ENCODE assay signal across 8 mouse cellular contexts in genomic region chr6:122341038-122341810, GRCm38 (mm10). TPM values are rescaled to one million over a fixed set of nuclear protein-coding genes. Genes with fewer than 3 reads are reported as not detected.
A peak's percentile ranks its signal among the peaks of the same experiment; 100 is the strongest.
DNase-seq lines count a peak whose midpoint lies in the region; ATAC-seq and TF ChIP-seq lines count a peak whose summit lies in the region.

No protein-coding gene starts in this region.

- H3K4me2 ChIP-seq in neural tube, embryonic 11.5 days (ENCODE audit: low read depth), result peak overlapping the region; percentile 49
- peak overlapping the region; percentile 74 for H3K4me2 ChIP-seq in forebrain, embryonic 13.5 days
- H3K4me2 ChIP-seq in limb, embryonic 13.5 days (replicated peaks), result peak overlapping the region; percentile 77
- H3K4me2 ChIP-seq in stomach, embryonic 16.5 days (ENCODE audit: low read depth, low read length), result peak overlapping the region; percentile 71

- H3K36me3 ChIP-seq in neural tube, embryonic 11.5 days (ENCODE audit: control insufficient read depth, insufficient read depth, low read length), result no peaks in the 10 kb centered on the region; the same call in 1 of the 2 replicates
- peaks cover 6% of the 10 kb centered on the region for H3K36me3 ChIP-seq in forebrain, embryonic 13.5 days (ENCODE audit: poor library complexity, severe bottlenecking)
- peaks cover 6% of the 10 kb centered on the region for H3K36me3 ChIP-seq in limb, embryonic 13.5 days
- peaks cover 1% of the 10 kb centered on the region; the same call in 1 of the 2 replicates for H3K36me3 ChIP-seq in stomach, embryonic 16.5 days (ENCODE audit: control insufficient read depth, insufficient read depth, low read length)

- no peak for TF ChIP-seq CTCF in gastrocnemius, adult 2 months (IDR thresholded peaks at IDR 0.05)

- DNase-seq in neural tube, embryonic 11.5 days (ENCODE audit: low spot score), result no peak
- DNase-seq in neural tube, embryonic 10.5 days (ENCODE audit: extremely low spot score, low spot score), result no peak
- DNase-seq in gastrocnemius, adult 2 months, result no peak
- no peak for DNase-seq in gastrocnemius, postnatal 4 days (ENCODE audit: low spot score in 2 of 2)

- 0 out of 2 replicates have a peak overlapping the region, but pooled peaks have one; percentile 18 for H3K9ac ChIP-seq in neural tube, embryonic 11.5 days (ENCODE audit: low read length)
- peak overlapping the region; percentile 84; the same call in 1 of the 2 replicates for H3K9ac ChIP-seq in forebrain, embryonic 13.5 days
- H3K9ac ChIP-seq in limb, embryonic 13.5 days, result no peak overlapping the region
- no peak overlapping the region for H3K9ac ChIP-seq in stomach, embryonic 16.5 days (ENCODE audit: low read length)

- no peaks in the 10 kb centered on the region for H3K27me3 ChIP-seq in neural tube, embryonic 11.5 days (ENCODE audit: control insufficient read depth, insufficient read depth, low read length)
- H3K27me3 ChIP-seq in forebrain, embryonic 13.5 days, result no peaks in the 10 kb centered on the region
- no peaks in the 10 kb centered on the region for H3K27me3 ChIP-seq in limb, embryonic 13.5 days
- H3K27me3 ChIP-seq in stomach, embryonic 16.5 days (ENCODE audit: control insufficient read depth, insufficient read depth, low read length), result no peaks in the 10 kb centered on the region

- H3K27ac ChIP-seq in neural tube, embryonic 11.5 days (ENCODE audit: low read depth, low read length), result peak overlapping the region; percentile 97
- H3K27ac ChIP-seq in forebrain, embryonic 13.5 days, result peak overlapping the region; percentile 98
- no peak overlapping the region for H3K27ac ChIP-seq in limb, embryonic 13.5 days
- H3K27ac ChIP-seq in stomach, embryonic 16.5 days (ENCODE audit: low read length), result peak overlapping the region; percentile 64
- no peak overlapping the region for H3K27ac ChIP-seq in gastrocnemius, adult 2 months

- H3K4me3 ChIP-seq in neural tube, embryonic 11.5 days (ENCODE audit: low read depth, low read length), result no peak overlapping the region
- peak overlapping the region; percentile 74; the same call in 1 of the 2 replicates for H3K4me3 ChIP-seq in forebrain, embryonic 13.5 days
- 0 out of 2 replicates have a peak overlapping the region, but pooled peaks have one; percentile 63 for H3K4me3 ChIP-seq in limb, embryonic 13.5 days
- no peak overlapping the region for H3K4me3 ChIP-seq in stomach, embryonic 16.5 days (replicated peaks; ENCODE audit: low read length)
- no peak overlapping the region for H3K4me3 ChIP-seq in gastrocnemius, adult 2 months

- intact Hi-C loops in gastrocnemius, adult 2 months (cut with DNase I), result no loop called here

- H3K9me3 ChIP-seq in neural tube, embryonic 11.5 days (ENCODE audit: control insufficient read depth, low read length), result no peaks in the 10 kb centered on the region
- no peaks in the 10 kb centered on the region for H3K9me3 ChIP-seq in forebrain, embryonic 13.5 days (replicated peaks)
- no peaks in the 10 kb centered on the region for H3K9me3 ChIP-seq in limb, embryonic 13.5 days
- H3K9me3 ChIP-seq in stomach, embryonic 16.5 days (replicated peaks; ENCODE audit: control insufficient read depth, low read length), result no peaks in the 10 kb centered on the region

- H3K4me1 ChIP-seq in neural tube, embryonic 11.5 days (ENCODE audit: control insufficient read depth, insufficient read depth, low read length), result no peaks in the 10 kb centered on the region; the same call in 1 of the 2 replicates
- H3K4me1 ChIP-seq in forebrain, embryonic 13.5 days, result peaks cover 29% of the 10 kb centered on the region
- H3K4me1 ChIP-seq in limb, embryonic 13.5 days, result peaks cover 24% of the 10 kb centered on the region
- H3K4me1 ChIP-seq in stomach, embryonic 16.5 days (ENCODE audit: control insufficient read depth, insufficient read depth, low read length), result peaks cover 15% of the 10 kb centered on the region

- no peak for ATAC-seq in neural tube, embryonic 11.5 days (ENCODE audit: insufficient read depth, low FRiP score, low TSS enrichment)
- ATAC-seq in forebrain, embryonic 13.5 days, result no peak
- ATAC-seq in limb, embryonic 13.5 days (ENCODE audit: low FRiP score, low read depth), result no peak
- peak; percentile 24; the same call in 1 of the 2 replicates for ATAC-seq in stomach, embryonic 16.5 days (ENCODE audit: insufficient read depth, low FRiP score)
- ATAC-seq in erythroblast, adult 5-6 weeks (replicated peaks; ENCODE audit: low FRiP score, poor library complexity, severe bottlenecking), result no peak

- WGBS in neural tube, embryonic 11.5 days, result 38% methylated on average over 7 of the region's 7 CpGs
- 32% methylated on average over 7 of the region's 7 CpGs for WGBS in forebrain, embryonic 13.5 days
- WGBS in limb, embryonic 13.5 days, result 40% methylated on average over 7 of the region's 7 CpGs
- WGBS in stomach, embryonic 16.5 days, result 42% methylated on average over 7 of the region's 7 CpGs

RNA-seq across cellular contexts. Expression of gene Phc1, which starts 0.9 kb away (rescaled TPM):
- 36.2 and 42.7 TPM in 2 replicates for polyA plus RNA-seq in neural tube, embryonic 11.5 days (2014; fragmentation: Nextera tagmentation; extraction: Ambion mirVana)
- polyA plus RNA-seq in forebrain, embryonic 13.5 days (2015; fragmentation: Nextera tagmentation; extraction: Ambion mirVana), result 29.9 and 33.0 TPM in 2 replicates
- 26.1 and 28.4 TPM in 2 replicates for polyA plus RNA-seq in limb, embryonic 13.5 days (2015; fragmentation: Nextera tagmentation; extraction: Ambion mirVana)
- polyA plus RNA-seq in stomach, embryonic 16.5 days (2015; fragmentation: Nextera tagmentation; extraction: Ambion mirVana), result 10.3 and 11.0 TPM in 2 replicates
- 10 to 100 TPM; 24.8 to 32.8 TPM for total RNA-seq in gastrocnemius, adult 2 months (2021)
- 10 to 100 TPM; 24.3 to 24.8 TPM for total RNA-seq in gastrocnemius, postnatal 4 days (2021)
- 1.7 and 15.9 TPM in 2 replicates for total RNA-seq in erythroblast, adult 5-6 weeks (2015; ENCODE audit: low replicate concordance)
- 0.34 and 1.5 TPM in 2 replicates for total RNA-seq in erythroblast, adult 5-6 weeks (2017; ENCODE audit: low replicate concordance)

RNA-seq across cellular contexts. Expression of gene M6pr, which starts 32.7 kb away (rescaled TPM):
- 81.8 and 89.8 TPM in 2 replicates for polyA plus RNA-seq in neural tube, embryonic 11.5 days (2014; fragmentation: Nextera tagmentation; extraction: Ambion mirVana)
- 58.9 and 64.8 TPM in 2 replicates for polyA plus RNA-seq in forebrain, embryonic 13.5 days (2015; fragmentation: Nextera tagmentation; extraction: Ambion mirVana)
- 77.6 and 79.1 TPM in 2 replicates for polyA plus RNA-seq in limb, embryonic 13.5 days (2015; fragmentation: Nextera tagmentation; extraction: Ambion mirVana)
- 132 and 137 TPM in 2 replicates for polyA plus RNA-seq in stomach, embryonic 16.5 days (2015; fragmentation: Nextera tagmentation; extraction: Ambion mirVana)
- total RNA-seq in gastrocnemius, adult 2 months (2021), result 10 to 100 TPM; 20.0 to 23.0 TPM
- total RNA-seq in gastrocnemius, postnatal 4 days (2021), result 10 to 100 TPM; 44.9 to 45.3 TPM
- total RNA-seq in erythroblast, adult 5-6 weeks (2015; ENCODE audit: low replicate concordance), result 53.2 and 57.5 TPM in 2 replicates
- total RNA-seq in erythroblast, adult 5-6 weeks (2017; ENCODE audit: low replicate concordance), result 71.4 and 102 TPM in 2 replicates

RNA-seq across cellular contexts. Expression of gene Klrg1, which starts 58.5 kb away (rescaled TPM):
- 0.23 TPM in 1 of 2 replicates, not detected in the other for polyA plus RNA-seq in neural tube, embryonic 11.5 days (2014; fragmentation: Nextera tagmentation; extraction: Ambion mirVana)
- 0.40 and 0.43 TPM in 2 replicates for polyA plus RNA-seq in forebrain, embryonic 13.5 days (2015; fragmentation: Nextera tagmentation; extraction: Ambion mirVana)
- polyA plus RNA-seq in limb, embryonic 13.5 days (2015; fragmentation: Nextera tagmentation; extraction: Ambion mirVana), result 0.22 and 0.27 TPM in 2 replicates
- 0.21 TPM in 1 of 2 replicates, not detected in the other for polyA plus RNA-seq in stomach, embryonic 16.5 days (2015; fragmentation: Nextera tagmentation; extraction: Ambion mirVana)
- total RNA-seq in gastrocnemius, adult 2 months (2021), result not detected
- total RNA-seq in gastrocnemius, postnatal 4 days (2021), result not detected
- 0.77 TPM in 1 of 2 replicates, not detected in the other for total RNA-seq in erythroblast, adult 5-6 weeks (2015; ENCODE audit: low replicate concordance)
- not detected in 2 replicates for total RNA-seq in erythroblast, adult 5-6 weeks (2017; ENCODE audit: low replicate concordance)

Comparison
In these comparisons a context has a peak if more than half of its experiments do, and no peak if none do; other contexts are left out.
1. H3K27ac ChIP-seq: peak in neural tube, embryonic 11.5 days (single experiment), forebrain, embryonic 13.5 days (single experiment) and stomach, embryonic 16.5 days (single experiment); none in limb, embryonic 13.5 days (single experiment) and gastrocnemius, adult 2 months (single experiment).
2. H3K4me3 ChIP-seq: peak in forebrain, embryonic 13.5 days (single experiment) and limb, embryonic 13.5 days (single experiment); none in neural tube, embryonic 11.5 days (single experiment), stomach, embryonic 16.5 days (single experiment) and gastrocnemius, adult 2 months (single experiment).
3. H3K9ac ChIP-seq: peak in neural tube, embryonic 11.5 days (single experiment) and forebrain, embryonic 13.5 days (single experiment); none in limb, embryonic 13.5 days (single experiment) and stomach, embryonic 16.5 days (single experiment).
4. Peak in every context shown above with its lines, with median percentiles within 50 percentile points of each other: H3K4me2 ChIP-seq.